Mouse (Mus musculus): Measurements from ENCODE around the gene Ccdc187. TPM values are rescaled to one million over a fixed set of nuclear protein-coding genes. Genes with fewer than 3 reads are reported as not detected.

The Ccdc187 gene
- polyA plus RNA-seq, 1 experiment from 2014 or later, result not detected

- Histone ChIP-seq H3K9me3 (ENCODE audit: control insufficient read depth, low read length) (no peaks in the 10 kb centered on the region), H3K27me3 (replicated peaks; ENCODE audit: control insufficient read depth, insufficient read depth, low read length) (no peaks in the 10 kb centered on the region), H3K4me1 (replicated peaks; ENCODE audit: control insufficient read depth, insufficient read depth, low read length) (no peaks in the 10 kb centered on the region), H3K36me3 (ENCODE audit: control insufficient read depth, insufficient read depth, low read length) (peaks cover 11% of the 10 kb centered on the region; the same call in 1 of the 2 replicates), H3K4me3 (ENCODE audit: low read depth, low read length) (no peak overlapping the region), H3K4me2 (no peak overlapping the region), H3K9ac (ENCODE audit: low read depth, low read length) (no peak overlapping the region), H3K27ac (ENCODE audit: low read depth, low read length) (no peak overlapping the region)
- ATAC-seq (replicated peaks; ENCODE audit: low FRiP score) (no peak), DNase-seq (ENCODE audit: low spot score) (no peak)
- WGBS, result 67% methylated on average over 8 of the region's 8 CpGs
Observed at GRCm38 (mm10) chr2:26329402-26329801, 35.0 kb upstream of the Ccdc187 start.

DNA sequence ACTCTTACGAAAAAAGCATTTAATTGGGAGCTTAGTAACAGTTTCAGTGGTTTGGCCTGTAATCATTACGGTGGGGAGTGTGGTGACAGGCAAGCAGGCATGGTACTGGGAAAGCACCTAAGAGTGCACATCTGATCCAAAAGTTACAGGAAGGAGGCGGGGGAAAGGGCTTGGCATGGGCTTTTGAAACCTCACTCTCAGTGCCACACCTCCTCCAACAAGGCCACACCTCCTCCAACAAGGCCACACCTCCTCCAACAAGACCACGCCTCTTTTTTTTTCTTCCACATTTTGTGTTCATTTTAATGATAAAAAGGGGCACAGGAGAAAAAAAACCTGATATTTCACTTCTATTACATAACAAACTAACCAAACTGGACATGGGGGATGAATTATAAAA lies 33.5 kb upstream of the Ccdc187 start:
- Histone ChIP-seq H3K27ac (ENCODE audit: low read depth, low read length) (no peak overlapping the region), H3K4me2 (no peak overlapping the region), H3K4me3 (ENCODE audit: low read depth, low read length) (no peak overlapping the region), H3K9ac (ENCODE audit: low read depth, low read length) (no peak overlapping the region), H3K9me3 (ENCODE audit: control insufficient read depth, low read length) (no peaks in the 10 kb centered on the region), H3K27me3 (replicated peaks; ENCODE audit: control insufficient read depth, insufficient read depth, low read length) (no peaks in the 10 kb centered on the region), H3K36me3 (ENCODE audit: control insufficient read depth, insufficient read depth, low read length) (peaks cover 19% of the 10 kb centered on the region; the same call in 1 of the 2 replicates), H3K4me1 (replicated peaks; ENCODE audit: control insufficient read depth, insufficient read depth, low read length) (no peaks in the 10 kb centered on the region)
- DNase-seq (ENCODE audit: low spot score) (no peak), ATAC-seq (replicated peaks; ENCODE audit: low FRiP score) (no peak)
- WGBS, result 83% methylated on average over 4 of the region's 4 CpGs

- no peak overlapping the region for H3K4me2 ChIP-seq
- H3K9me3 ChIP-seq (ENCODE audit: control insufficient read depth, low read length), result no peaks in the 10 kb centered on the region
- DNase-seq (ENCODE audit: low spot score) (peak; percentile 64), ATAC-seq (replicated peaks; ENCODE audit: low FRiP score) (peak; percentile 80)
- no peak overlapping the region for H3K9ac ChIP-seq (ENCODE audit: low read depth, low read length)
- H3K27me3 ChIP-seq (replicated peaks; ENCODE audit: control insufficient read depth, insufficient read depth, low read length), result no peaks in the 10 kb centered on the region
- 61% methylated on average over 15 of the region's 15 CpGs for whole genome bisulfite sequencing
- H3K4me1 ChIP-seq (replicated peaks; ENCODE audit: control insufficient read depth, insufficient read depth, low read length), result no peaks in the 10 kb centered on the region
- H3K4me3 ChIP-seq (ENCODE audit: low read depth, low read length), result no peak overlapping the region
- H3K36me3 ChIP-seq (ENCODE audit: control insufficient read depth, insufficient read depth, low read length), result peaks cover 19% of the 10 kb centered on the region; the same call in 1 of the 2 replicates
- H3K27ac ChIP-seq (ENCODE audit: low read depth, low read length), result no peak overlapping the region
Observed at GRCm38 (mm10) chr2:26325386-26326181, 31.2 kb upstream of the Ccdc187 start.

- no peak overlapping the region for H3K4me3 ChIP-seq (ENCODE audit: low read depth, low read length)
- ATAC-seq (replicated peaks; ENCODE audit: low FRiP score), result no peak
- WGBS, result 77% methylated on average over 2 of the region's 2 CpGs
- no peak overlapping the region for H3K27ac ChIP-seq (ENCODE audit: low read depth, low read length)
- no peak for DNase-seq (ENCODE audit: low spot score)
- no peak overlapping the region for H3K4me2 ChIP-seq
- H3K36me3 ChIP-seq (ENCODE audit: control insufficient read depth, insufficient read depth, low read length), result peaks cover 19% of the 10 kb centered on the region; the same call in 1 of the 2 replicates
- no peak overlapping the region for H3K9ac ChIP-seq (ENCODE audit: low read depth, low read length)
- no peaks in the 10 kb centered on the region for H3K27me3 ChIP-seq (replicated peaks; ENCODE audit: control insufficient read depth, insufficient read depth, low read length)
- H3K9me3 ChIP-seq (ENCODE audit: control insufficient read depth, low read length), result no peaks in the 10 kb centered on the region
- no peaks in the 10 kb centered on the region for H3K4me1 ChIP-seq (replicated peaks; ENCODE audit: control insufficient read depth, insufficient read depth, low read length)
Observed at GRCm38 (mm10) chr2:26324917-26325316, 30.6 kb upstream of the Ccdc187 start.

GRCm38 (mm10) chr2:26323589-26324325 lies 29.4 kb upstream of the Ccdc187 start:
- DNase-seq (ENCODE audit: low spot score), result no peak
- Histone ChIP-seq H3K27me3 (replicated peaks; ENCODE audit: control insufficient read depth, insufficient read depth, low read length) (no peaks in the 10 kb centered on the region), H3K4me2 (no peak overlapping the region), H3K27ac (ENCODE audit: low read depth, low read length) (no peak overlapping the region), H3K9ac (ENCODE audit: low read depth, low read length) (0 out of 2 replicates have a peak overlapping the region, but pooled peaks have one; percentile 34), H3K4me1 (replicated peaks; ENCODE audit: control insufficient read depth, insufficient read depth, low read length) (no peaks in the 10 kb centered on the region), H3K36me3 (ENCODE audit: control insufficient read depth, insufficient read depth, low read length) (peaks cover 19% of the 10 kb centered on the region; the same call in 1 of the 2 replicates), H3K9me3 (ENCODE audit: control insufficient read depth, low read length) (no peaks in the 10 kb centered on the region), H3K4me3 (ENCODE audit: low read depth, low read length) (no peak overlapping the region)
- ATAC-seq (replicated peaks; ENCODE audit: low FRiP score), result no peak
- 83% methylated on average over 13 of the region's 13 CpGs for WGBS

DNA sequence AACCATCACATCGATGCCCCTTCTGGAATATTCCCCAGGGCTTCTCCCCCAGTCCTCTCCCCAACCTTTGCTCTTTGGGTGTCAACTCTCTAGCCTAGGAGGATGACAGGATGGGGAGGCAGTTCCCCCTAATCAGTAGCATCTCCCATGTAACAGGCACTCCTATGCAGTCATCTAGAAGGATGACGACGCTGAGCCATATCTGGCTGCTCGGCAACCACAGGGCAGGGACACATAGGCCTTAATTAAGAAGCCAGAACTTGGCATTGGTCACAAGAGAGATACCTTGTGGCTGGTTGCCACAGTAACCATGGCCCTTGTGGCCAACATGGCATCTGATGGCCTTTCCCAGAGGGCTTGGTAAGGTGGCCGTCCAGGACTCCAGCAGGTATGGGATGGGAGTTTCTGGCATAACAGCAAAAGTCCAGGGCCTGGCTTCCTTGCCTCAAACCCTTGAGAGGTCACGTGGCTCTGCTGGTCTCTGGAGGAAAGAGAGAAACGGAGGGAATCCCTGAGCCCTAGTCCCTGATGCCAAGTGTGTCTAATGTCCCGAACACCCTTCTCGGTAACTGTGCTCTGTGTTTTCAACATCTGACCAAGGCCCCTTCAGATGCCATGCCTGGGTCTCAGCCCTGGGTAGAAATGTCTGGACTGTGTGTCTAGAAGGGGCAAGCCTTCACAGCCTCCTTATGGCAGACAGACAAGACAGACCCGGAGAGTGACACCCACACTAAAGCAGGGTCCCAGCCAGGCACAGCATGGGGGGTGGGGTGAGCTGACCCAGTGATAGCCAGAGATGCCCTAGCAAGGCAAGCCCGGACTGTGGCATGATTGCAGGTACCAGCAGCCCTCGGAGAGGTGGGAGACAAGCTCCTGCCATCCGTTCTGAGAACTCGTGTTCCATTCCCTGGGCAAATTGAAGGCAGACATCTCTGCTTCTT lies 26.2 kb upstream of the Ccdc187 start:
- Histone ChIP-seq H3K9ac (ENCODE audit: low read depth, low read length) (no peak overlapping the region), H3K36me3 (ENCODE audit: control insufficient read depth, insufficient read depth, low read length) (0 out of 2 replicates have a peak, but pooled peaks cover 11% of the 10 kb centered on the region)

DNA sequence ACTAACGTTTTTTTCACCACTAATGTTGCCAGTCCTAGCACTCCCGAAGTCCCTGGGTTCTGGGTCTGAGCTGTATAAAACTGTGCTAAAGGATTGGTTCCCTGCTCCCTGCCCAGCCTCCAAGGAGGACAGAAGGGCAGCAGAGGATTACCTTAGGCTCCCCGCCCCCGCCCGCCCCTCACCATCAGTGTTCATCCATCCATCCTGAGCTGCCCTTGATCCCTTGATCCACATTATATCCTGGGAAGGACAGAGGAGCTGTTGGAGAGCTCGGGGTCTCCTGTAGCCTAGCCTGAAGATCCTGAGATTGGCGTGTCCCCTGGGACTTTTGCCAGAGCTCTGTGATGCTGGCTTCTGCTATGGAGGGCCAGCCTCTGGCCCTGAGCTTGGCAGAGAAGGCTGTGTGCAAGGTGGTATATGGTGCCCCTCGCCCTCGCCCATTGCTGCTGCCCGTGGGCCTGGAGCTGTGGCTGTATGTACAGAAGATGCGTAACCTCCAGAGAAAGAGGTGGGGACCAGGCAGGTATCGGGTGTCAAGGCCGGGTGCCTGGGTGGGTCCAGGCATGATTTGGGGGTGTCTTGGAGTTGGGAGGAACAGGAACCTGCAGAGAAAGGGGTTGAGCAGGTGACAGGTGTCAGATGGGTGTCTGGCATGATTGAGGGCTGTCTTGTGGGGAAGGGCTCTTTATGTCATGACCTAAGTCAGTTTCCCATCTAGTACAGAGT lies 25.3 kb upstream of the Ccdc187 start:
- 85% methylated on average over 13 of the region's 13 CpGs for WGBS

More for the DNA sequence above, 26.2 kb upstream of the Ccdc187 start:
- ATAC-seq (replicated peaks; ENCODE audit: low FRiP score), result no peak
- 0 out of 2 replicates have a peak, but pooled peaks cover 2% of the 10 kb centered on the region for H3K27me3 ChIP-seq (replicated peaks; ENCODE audit: control insufficient read depth, insufficient read depth, low read length)
- no peak overlapping the region for H3K4me3 ChIP-seq (ENCODE audit: low read depth, low read length)
- WGBS, result 82% methylated on average over 14 of the region's 14 CpGs
- DNase-seq (ENCODE audit: low spot score), result no peak
- H3K27ac ChIP-seq (ENCODE audit: low read depth, low read length), result no peak overlapping the region
- no peaks in the 10 kb centered on the region for H3K9me3 ChIP-seq (ENCODE audit: control insufficient read depth, low read length)
- no peak overlapping the region for H3K4me2 ChIP-seq
- H3K4me1 ChIP-seq (replicated peaks; ENCODE audit: control insufficient read depth, insufficient read depth, low read length), result peaks cover 17% of the 10 kb centered on the region

More for the DNA sequence above, 25.3 kb upstream of the Ccdc187 start:
- H3K9ac ChIP-seq (ENCODE audit: low read depth, low read length), result no peak overlapping the region
- peaks cover 21% of the 10 kb centered on the region for H3K4me1 ChIP-seq (replicated peaks; ENCODE audit: control insufficient read depth, insufficient read depth, low read length)
- H3K4me3 ChIP-seq (ENCODE audit: low read depth, low read length), result no peak overlapping the region
- DNase-seq (ENCODE audit: low spot score) (no peak), ATAC-seq (replicated peaks; ENCODE audit: low FRiP score) (no peak)
- no peaks in the 10 kb centered on the region for H3K9me3 ChIP-seq (ENCODE audit: control insufficient read depth, low read length)
- H3K36me3 ChIP-seq (ENCODE audit: control insufficient read depth, insufficient read depth, low read length), result 0 out of 2 replicates have a peak, but pooled peaks cover 9% of the 10 kb centered on the region
- 0 out of 2 replicates have a peak, but pooled peaks cover 2% of the 10 kb centered on the region for H3K27me3 ChIP-seq (replicated peaks; ENCODE audit: control insufficient read depth, insufficient read depth, low read length)
- H3K27ac ChIP-seq (ENCODE audit: low read depth, low read length), result no peak overlapping the region
- no peak overlapping the region for H3K4me2 ChIP-seq

Data from liver, embryonic 11.5 days (tissue).